Mouse (Mus musculus): ENCODE results near the gene Tmem176a.

GRCm38 (mm10) chr6:48803406-48804051 lies 37.2 kb upstream of the Tmem176a start:
- TF ChIP-seq CTCF (IDR thresholded peaks at IDR 0.05; ENCODE audit: low read depth, low read length) (no peak), GATA1 (IDR thresholded peaks at IDR 0.05; ENCODE audit: borderline replicate concordance, low read length) (no peak), POLR2AphosphoS5 (IDR thresholded peaks at IDR 0.05; ENCODE audit: insufficient replicate concordance, low read depth, low read length) (no peak), TAL1 (conservative IDR thresholded peaks at IDR 0.05; ENCODE audit: low read depth, low read length) (no peak)

Measured in G1E (cell line).